ENCODE assay signal across 8 mouse cellular contexts in the genomic region with DNA sequence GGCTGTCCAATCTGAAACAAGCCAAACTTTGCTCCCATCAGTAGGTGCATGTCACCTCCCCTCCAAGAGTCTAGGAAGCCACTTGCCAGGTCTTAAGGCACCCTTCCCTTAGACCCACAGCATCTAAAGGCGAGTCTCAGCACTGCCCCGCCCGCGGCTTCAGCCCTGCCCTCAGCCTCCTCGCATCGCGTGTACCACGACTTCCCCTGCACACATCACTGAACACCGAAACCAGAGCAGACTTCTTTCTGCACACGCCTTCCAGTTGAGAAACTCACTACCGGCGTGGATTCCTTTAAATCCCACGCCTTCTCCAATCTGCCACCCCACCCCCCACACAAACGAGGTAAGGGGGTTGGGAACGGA.
DNase-seq lines count a peak whose midpoint lies in the region; ATAC-seq and TF ChIP-seq lines count a peak whose summit lies in the region.

No protein-coding gene starts in this region.

- peak; percentile 84 for DNase-seq in heart, adult 11 months
- DNase-seq in heart, postnatal 25 days (ENCODE audit: low spot score) = no peak
- DNase-seq in CD4-positive helper T cell, adult 2 months (ENCODE audit: low read depth, low spot score) = peak; percentile 10
- DNase-seq in adrenal gland, postnatal 25 days = no peak
- DNase-seq in thymus, adult 2 months = no peak

- H3K4me1 ChIP-seq in embryonic facial prominence, embryonic 13.5 days = peaks cover 25% of the 10 kb centered on the region
- H3K4me1 ChIP-seq in intestine, embryonic 15.5 days (replicated peaks) = peaks cover 12% of the 10 kb centered on the region
- peaks cover 15% of the 10 kb centered on the region for H3K4me1 ChIP-seq in neural tube, embryonic 12.5 days
- no peaks in the 10 kb centered on the region for H3K4me1 ChIP-seq in thymus, adult 2 months (replicated peaks; ENCODE audit: control insufficient read depth, insufficient read depth, low read length)

- H3K4me3 ChIP-seq in embryonic facial prominence, embryonic 13.5 days = peak overlapping the region; percentile 65
- peak overlapping the region; percentile 58 for H3K4me3 ChIP-seq in intestine, embryonic 15.5 days (replicated peaks)
- H3K4me3 ChIP-seq in neural tube, embryonic 12.5 days = peak overlapping the region; percentile 59
- H3K4me3 ChIP-seq in thymus, adult 2 months (ENCODE audit: control insufficient read depth, insufficient read depth, low read length) = no peak overlapping the region

- no peak overlapping the region for H3K27ac ChIP-seq in embryonic facial prominence, embryonic 13.5 days
- H3K27ac ChIP-seq in intestine, embryonic 15.5 days = 0 out of 2 replicates have a peak overlapping the region, but pooled peaks have one; percentile 9
- H3K27ac ChIP-seq in neural tube, embryonic 12.5 days = no peak overlapping the region
- H3K27ac ChIP-seq in thymus, adult 2 months (ENCODE audit: control insufficient read depth, insufficient read depth, low read length) = no peak overlapping the region

- H3K36me3 ChIP-seq in embryonic facial prominence, embryonic 13.5 days = no peaks in the 10 kb centered on the region
- H3K36me3 ChIP-seq in intestine, embryonic 15.5 days = no peaks in the 10 kb centered on the region
- no peaks in the 10 kb centered on the region for H3K36me3 ChIP-seq in neural tube, embryonic 12.5 days
- no peaks in the 10 kb centered on the region for H3K36me3 ChIP-seq in thymus, adult 2 months (ENCODE audit: control insufficient read depth, insufficient read depth, low read length)

- peaks cover 45% of the 10 kb centered on the region for H3K27me3 ChIP-seq in embryonic facial prominence, embryonic 13.5 days
- H3K27me3 ChIP-seq in intestine, embryonic 15.5 days (replicated peaks) = peaks cover 27% of the 10 kb centered on the region
- H3K27me3 ChIP-seq in neural tube, embryonic 12.5 days (replicated peaks) = peaks cover 15% of the 10 kb centered on the region; the same call in 1 of the 2 replicates
- peaks cover 6% of the 10 kb centered on the region for H3K27me3 ChIP-seq in thymus, adult 2 months (ENCODE audit: control insufficient read depth, insufficient read depth, low read length)

- H3K4me2 ChIP-seq in embryonic facial prominence, embryonic 13.5 days = peak overlapping the region; percentile 100
- peak overlapping the region; percentile 97 for H3K4me2 ChIP-seq in intestine, embryonic 15.5 days (replicated peaks)
- peak overlapping the region; percentile 95 for H3K4me2 ChIP-seq in neural tube, embryonic 12.5 days (replicated peaks)

- intact Hi-C loops in heart, postnatal 25 days (cut with DNase I) = no loop called here

- TF ChIP-seq CTCF in thymus, adult 2 months (IDR thresholded peaks at IDR 0.05; ENCODE audit: borderline replicate concordance, control insufficient read depth, extremely low read depth, insufficient read depth, low read length, poor library complexity) = no peak

- under 1% methylated on average over 15 of the region's 15 CpGs for WGBS in embryonic facial prominence, embryonic 13.5 days
- WGBS in intestine, embryonic 15.5 days = under 1% methylated on average over 15 of the region's 15 CpGs
- WGBS in neural tube, embryonic 12.5 days = 1% methylated on average over 15 of the region's 15 CpGs
- 4% methylated on average over 15 of the region's 15 CpGs for WGBS in thymus, adult 2 months

- no peak for TF ChIP-seq POLR2A in thymus, adult 2 months (IDR thresholded peaks at IDR 0.05; ENCODE audit: control insufficient read depth, extremely low read depth, insufficient read depth, low read length, poor library complexity)

- H3K9ac ChIP-seq in embryonic facial prominence, embryonic 13.5 days = peak overlapping the region; percentile 72
- peak overlapping the region; percentile 50; the same call in 1 of the 2 replicates for H3K9ac ChIP-seq in intestine, embryonic 15.5 days
- peak overlapping the region; percentile 67 for H3K9ac ChIP-seq in neural tube, embryonic 12.5 days

- no peaks in the 10 kb centered on the region for H3K9me3 ChIP-seq in embryonic facial prominence, embryonic 13.5 days
- H3K9me3 ChIP-seq in intestine, embryonic 15.5 days = no peaks in the 10 kb centered on the region
- no peaks in the 10 kb centered on the region for H3K9me3 ChIP-seq in neural tube, embryonic 12.5 days

- no peak for ATAC-seq in embryonic facial prominence, embryonic 13.5 days (ENCODE audit: insufficient number of reproducible peaks, insufficient read depth, low FRiP score, low TSS enrichment, low read depth)
- peak; percentile 53 for ATAC-seq in intestine, embryonic 15.5 days
- ATAC-seq in neural tube, embryonic 12.5 days (ENCODE audit: low FRiP score, low read depth) = peak; percentile 72

Comparison
In these comparisons a context has a peak if more than half of its experiments do, and no peak if none do; other contexts are left out.
1. DNase-seq: peak in heart, adult 11 months (single experiment) and CD4-positive helper T cell, adult 2 months (single experiment); none in heart, postnatal 25 days (single experiment), adrenal gland, postnatal 25 days (single experiment) and thymus, adult 2 months (single experiment).
2. Peak in every context shown above with its lines, with median percentiles within 50 percentile points of each other: H3K4me2 ChIP-seq and H3K9ac ChIP-seq.